Mouse (Mus musculus) intestine, embryonic 16.5 days (tissue): ENCODE data around the gene Htr1f. TPM values are rescaled to one million over a fixed set of nuclear protein-coding genes. Genes with fewer than 3 reads are reported as not detected.

ENCODE experiments used
- ATAC-seq: fragments of 200-750 bp; cut with Nextera tagmentation; 2 replicates; pipeline ENCODE4 v1.8.0; 2017; ENCODE audit warnings: moderate TSS enrichment, moderate library complexity
- H3K27ac ChIP-seq: fragments of 300-500 bp; sonication (generic); 2 replicates; pipeline ENCODE4 v1.5.1; 2014; ENCODE audit warnings: mild to moderate bottlenecking, low read length
- H3K27me3 ChIP-seq: fragments of 300-500 bp; sonication (generic); replicated peaks from 2 replicates; pipeline ENCODE4 v1.6.1; 2014; ENCODE audit warnings: low read length, control low read depth, mixed read lengths; ENCODE audit not compliant: control insufficient read depth, insufficient read depth
- H3K36me3 ChIP-seq: fragments of 300-500 bp; sonication (generic); 2 replicates; pipeline ENCODE4 v1.6.1; 2014; ENCODE audit warnings: low read length, control low read depth; ENCODE audit not compliant: control insufficient read depth, insufficient read depth
- H3K4me1 ChIP-seq: fragments of 300-500 bp; sonication (generic); 2 replicates; pipeline ENCODE4 v1.6.1; 2014; ENCODE audit warnings: low read length, control low read depth, mixed read lengths; ENCODE audit not compliant: control insufficient read depth, insufficient read depth
- H3K4me2 ChIP-seq: fragments of 300-500 bp; sonication (generic); 2 replicates; pipeline ENCODE4 v1.6.1; 2014; ENCODE audit warnings: low read depth, low read length, control low read depth
- H3K4me3 ChIP-seq: fragments of 300-500 bp; sonication (generic); 2 replicates; pipeline ENCODE4 v1.5.1; 2014; ENCODE audit warnings: mild to moderate bottlenecking, low read length
- H3K9ac ChIP-seq: fragments of 300-500 bp; sonication (generic); 2 replicates; pipeline ENCODE4 v1.6.1; 2014; ENCODE audit warnings: low read depth, low read length
- H3K9me3 ChIP-seq: fragments of 300-500 bp; sonication (generic); 2 replicates; pipeline ENCODE4 v1.6.1; 2016; ENCODE audit warnings: low read length, control low read depth; ENCODE audit not compliant: control insufficient read depth
- WGBS: fragments of 180-500 bp; shearing (Covaris S2); extraction: QIAGEN DNeasy Blood & Tissue Kit; methylation state at CpG from one replicate; pipeline ENCODE4 v1.1.7; 2014; 5-methylcytosine and 5-hydroxymethylcytosine counted together
- polyA plus RNA-seq: library from polyadenylated mRNA; unstranded; fragments of >200 nt; fragmentation: Nextera tagmentation; extraction: Ambion mirVana; gene quantifications from 2 replicates; pipeline ENCODE4 v1.2.1, GENCODE M21; 2015

The Htr1f gene
- polyA plus RNA-seq, 1 experiment from 2014 or later, result not detected

DNA sequence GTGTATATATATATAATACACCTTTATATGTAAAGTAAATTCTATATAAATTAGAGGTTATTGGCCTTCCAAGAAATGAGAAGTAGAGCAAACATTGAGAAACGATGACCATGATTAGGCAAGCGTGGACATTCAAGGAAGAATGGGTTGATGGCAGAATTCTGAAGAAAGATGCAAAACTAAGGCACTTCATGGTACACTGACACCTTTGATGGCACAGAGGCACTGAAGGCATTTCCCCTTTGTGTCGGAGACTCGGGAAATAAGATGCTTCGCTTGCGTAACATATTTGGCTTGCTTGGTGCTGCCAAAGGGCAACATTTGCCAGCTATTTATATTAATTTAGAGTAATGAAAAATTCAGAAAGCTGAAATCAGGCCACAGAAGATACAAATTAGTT is 118.1 kb downstream of the Htr1f start:
- 87% methylated on average over 6 of the region's 6 CpGs for WGBS
- no peak overlapping the region for H3K9ac ChIP-seq
- ATAC-seq, result no peak
- H3K4me3 ChIP-seq, result no peak overlapping the region
- H3K36me3 ChIP-seq, result no peaks in the 10 kb centered on the region
- no peak overlapping the region for H3K4me2 ChIP-seq
- no peaks in the 10 kb centered on the region for H3K27me3 ChIP-seq
- H3K4me1 ChIP-seq, result no peaks in the 10 kb centered on the region
- H3K27ac ChIP-seq, result no peak overlapping the region
- no peaks in the 10 kb centered on the region for H3K9me3 ChIP-seq

DNA sequence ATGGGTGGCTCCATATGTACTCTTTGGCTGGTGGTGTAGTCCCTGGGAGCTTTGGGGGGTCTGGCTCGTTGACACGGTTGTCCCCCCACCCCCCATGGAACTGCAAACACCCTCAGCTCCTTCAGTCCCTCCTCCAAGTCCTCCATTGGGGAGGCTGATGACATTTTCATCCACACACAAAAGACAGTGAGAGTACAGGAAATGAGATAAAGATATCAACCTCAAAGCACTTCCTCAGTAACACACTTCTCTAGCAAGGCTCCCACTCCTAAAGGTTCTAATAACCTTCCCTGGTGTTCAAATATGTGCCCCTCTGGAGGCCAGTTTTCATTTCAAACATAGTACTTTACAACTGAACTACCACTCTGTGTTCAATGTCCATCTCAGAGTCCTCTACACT is 118.6 kb downstream of the Htr1f start:
- no peak for ATAC-seq
- H3K27ac ChIP-seq, result no peak overlapping the region
- H3K4me1 ChIP-seq, result no peaks in the 10 kb centered on the region
- H3K9me3 ChIP-seq, result no peaks in the 10 kb centered on the region
- no peaks in the 10 kb centered on the region for H3K36me3 ChIP-seq
- H3K27me3 ChIP-seq, result no peaks in the 10 kb centered on the region
- H3K4me3 ChIP-seq, result no peak overlapping the region
- no peak overlapping the region for H3K4me2 ChIP-seq
- 61% methylated on average over 2 of the region's 2 CpGs for WGBS
- H3K9ac ChIP-seq, result no peak overlapping the region

DNA sequence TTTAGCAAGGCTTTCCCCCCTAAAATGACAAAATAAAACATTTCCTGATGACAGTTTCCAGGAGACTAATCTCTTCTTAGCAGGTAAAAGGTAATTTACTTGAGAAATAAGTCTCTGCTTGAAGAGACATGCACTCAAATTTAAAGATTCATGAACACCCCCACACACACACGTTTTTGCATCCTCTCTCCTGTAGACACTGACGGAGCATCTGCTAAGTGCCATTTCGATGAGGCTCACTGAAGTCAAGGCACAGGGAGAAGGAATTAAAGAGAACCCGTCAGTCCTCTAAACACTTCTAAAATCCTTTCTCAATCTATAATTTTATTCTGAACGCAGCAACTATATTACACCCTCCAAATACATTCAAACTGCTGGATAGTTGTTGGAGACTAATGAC is 131.0 kb downstream of the Htr1f start:
- no peak overlapping the region for H3K4me2 ChIP-seq
- H3K9ac ChIP-seq, result no peak overlapping the region
- ATAC-seq, result no peak
- H3K9me3 ChIP-seq, result no peaks in the 10 kb centered on the region
- H3K27ac ChIP-seq, result no peak overlapping the region
- WGBS, result 82% methylated on average over 5 of the region's 5 CpGs
- no peaks in the 10 kb centered on the region for H3K4me1 ChIP-seq
- H3K4me3 ChIP-seq, result no peak overlapping the region
- H3K36me3 ChIP-seq, result no peaks in the 10 kb centered on the region
- H3K27me3 ChIP-seq, result no peaks in the 10 kb centered on the region

DNA sequence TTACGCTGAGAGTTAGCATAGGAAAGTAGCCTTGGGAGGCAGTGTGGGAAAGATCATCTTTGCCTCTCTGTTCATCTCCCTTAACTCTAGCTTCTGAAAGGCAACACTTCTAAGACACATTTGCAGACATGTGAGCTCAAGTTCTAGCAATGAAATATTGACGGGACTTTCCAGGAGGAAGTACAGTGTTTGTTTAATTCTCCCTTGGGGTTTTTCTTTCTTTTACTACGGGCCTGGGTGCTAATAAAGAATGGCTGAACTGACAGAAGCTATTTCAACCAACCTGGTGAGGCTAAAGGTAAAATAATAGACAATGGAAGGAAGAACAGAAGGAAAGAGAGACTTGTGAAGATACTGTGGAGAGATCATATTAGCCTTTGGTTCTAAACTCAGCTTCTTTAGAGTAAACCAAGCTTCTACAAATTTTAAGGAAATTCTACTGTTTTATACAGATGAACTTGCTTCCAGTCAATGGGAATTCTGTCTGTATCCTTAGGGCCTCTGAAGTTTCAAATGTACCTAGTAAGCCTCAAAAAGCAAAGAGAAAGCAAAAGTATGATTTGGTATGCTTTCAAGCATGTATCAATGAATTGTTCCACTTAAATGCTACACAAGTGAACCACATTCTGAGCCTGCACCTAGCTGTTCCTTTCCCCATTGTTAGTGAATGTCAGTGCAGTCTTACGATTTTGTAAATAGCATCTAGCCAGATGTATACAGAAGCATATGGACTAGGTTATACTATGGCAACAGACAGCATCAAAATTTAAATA is 131.9 kb downstream of the Htr1f start:
- Histone ChIP-seq H3K4me2 (no peak overlapping the region), H3K9me3 (no peaks in the 10 kb centered on the region), H3K4me3 (no peak overlapping the region), H3K36me3 (no peaks in the 10 kb centered on the region), H3K4me1 (no peaks in the 10 kb centered on the region), H3K27me3 (no peaks in the 10 kb centered on the region), H3K27ac (no peak overlapping the region), H3K9ac (no peak overlapping the region)
- no peak for ATAC-seq
- 62% methylated on average over 4 of the region's 4 CpGs for WGBS

DNA sequence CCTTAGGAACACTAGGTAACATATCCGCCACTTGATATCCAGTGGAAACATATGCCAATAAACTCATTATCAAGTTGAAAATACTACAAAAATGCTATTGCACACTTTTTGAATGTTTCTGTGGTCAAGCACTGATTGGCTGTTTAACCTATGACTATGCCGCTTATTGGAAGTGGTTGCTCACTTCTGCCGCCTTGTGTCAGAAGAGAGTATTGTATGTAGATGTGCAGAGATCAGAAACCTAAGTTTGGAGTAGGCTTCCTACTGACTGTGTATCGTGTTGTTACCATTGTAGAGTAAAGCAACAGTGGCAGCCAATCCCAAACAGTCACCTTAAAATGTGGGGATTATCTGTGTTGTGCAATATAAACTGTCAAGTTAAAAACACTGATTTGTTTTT is 144.0 kb downstream of the Htr1f start:
- 89% methylated on average over 4 of the region's 4 CpGs for WGBS

DNA sequence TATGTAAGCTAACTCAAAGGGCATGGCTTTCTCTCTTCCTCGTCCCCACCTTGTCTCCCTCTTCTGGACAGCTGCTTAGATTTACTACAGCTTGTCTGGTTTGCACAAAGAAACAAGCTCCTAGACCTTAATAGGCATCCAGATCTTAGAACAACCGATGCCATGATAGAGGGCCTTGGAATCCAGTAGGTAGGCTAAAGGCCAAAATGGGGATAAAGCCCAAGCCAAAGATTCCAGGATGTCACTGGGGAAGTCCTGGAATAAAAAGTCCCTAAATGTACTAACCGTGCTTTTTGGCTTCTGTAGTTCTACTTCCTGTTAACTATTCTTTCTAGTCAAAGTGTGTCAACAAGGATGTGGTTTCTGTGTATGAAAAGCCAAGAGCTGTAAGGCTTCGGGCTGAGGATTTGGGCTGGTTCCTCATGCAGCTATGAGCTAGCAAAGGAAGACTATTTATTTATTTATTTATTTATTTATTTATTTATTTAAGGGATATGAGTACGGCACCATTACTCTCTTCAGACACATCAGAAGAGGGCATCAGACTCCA is 163.9 kb downstream of the Htr1f start:
- H3K4me2 ChIP-seq, result no peak overlapping the region
- H3K4me1 ChIP-seq, result no peaks in the 10 kb centered on the region
- H3K4me3 ChIP-seq, result no peak overlapping the region
- WGBS, result 79% methylated on average over 5 of the region's 5 CpGs
- no peaks in the 10 kb centered on the region for H3K27me3 ChIP-seq
- no peak overlapping the region for H3K9ac ChIP-seq
- no peaks in the 10 kb centered on the region for H3K9me3 ChIP-seq
- ATAC-seq, result no peak
- no peaks in the 10 kb centered on the region for H3K36me3 ChIP-seq
- H3K27ac ChIP-seq, result no peak overlapping the region

More for the DNA sequence above, 144.0 kb downstream of the Htr1f start:
- Histone ChIP-seq H3K4me2 (no peak overlapping the region), H3K27me3 (no peaks in the 10 kb centered on the region), H3K36me3 (no peaks in the 10 kb centered on the region), H3K9ac (no peak overlapping the region), H3K9me3 (no peaks in the 10 kb centered on the region), H3K4me3 (no peak overlapping the region), H3K27ac (no peak overlapping the region), H3K4me1 (no peaks in the 10 kb centered on the region)
- no peak for ATAC-seq

DNA sequence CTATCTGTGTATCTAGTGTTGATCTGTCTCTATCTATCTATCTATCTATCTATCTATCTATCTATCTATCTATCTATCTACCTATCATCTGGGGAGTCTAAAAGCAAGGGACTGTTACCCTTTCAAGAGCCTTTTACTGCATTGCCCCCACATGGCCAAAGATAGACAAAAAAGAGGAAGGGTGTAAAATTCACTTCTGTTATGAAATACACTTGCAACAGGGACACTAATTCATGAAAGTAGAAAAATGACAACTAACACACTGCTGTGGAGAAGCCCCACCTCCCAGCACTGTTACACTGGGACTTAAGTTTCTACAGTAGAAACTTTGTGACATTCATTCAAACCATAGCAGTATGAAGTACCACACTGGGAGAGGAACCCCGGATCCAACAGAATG is 170.9 kb downstream of the Htr1f start:
- no peaks in the 10 kb centered on the region for H3K4me1 ChIP-seq
- 93% methylated on average over 1 of the region's 1 CpGs for WGBS
- H3K27me3 ChIP-seq, result no peaks in the 10 kb centered on the region
- no peak for ATAC-seq
- no peak overlapping the region for H3K9ac ChIP-seq
- H3K4me2 ChIP-seq, result no peak overlapping the region
- H3K36me3 ChIP-seq, result no peaks in the 10 kb centered on the region
- no peak overlapping the region for H3K27ac ChIP-seq
- no peak overlapping the region for H3K4me3 ChIP-seq
- H3K9me3 ChIP-seq, result no peaks in the 10 kb centered on the region

DNA sequence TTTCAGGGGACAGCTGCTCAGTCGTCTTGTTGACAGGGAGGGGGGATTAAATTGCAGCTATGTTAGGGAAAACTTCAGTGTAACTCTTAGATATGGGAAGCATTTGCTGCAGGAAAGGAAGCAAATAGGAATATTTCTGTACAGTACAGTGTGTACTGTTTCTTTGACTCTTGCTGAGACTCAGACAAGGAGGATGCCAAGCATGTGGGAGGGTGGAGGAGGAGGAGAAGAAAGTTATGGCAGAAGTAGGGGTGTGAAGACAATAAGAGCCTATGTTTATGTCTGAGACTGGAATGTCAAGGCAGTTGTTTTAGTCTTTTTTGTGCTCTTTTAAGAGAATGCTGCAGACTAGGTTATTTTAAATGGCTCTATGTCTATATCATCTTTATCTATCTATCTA is 171.6 kb downstream of the Htr1f start:
- H3K4me1 ChIP-seq, result no peaks in the 10 kb centered on the region
- H3K27me3 ChIP-seq, result no peaks in the 10 kb centered on the region
- H3K4me2 ChIP-seq, result no peak overlapping the region
- no peaks in the 10 kb centered on the region for H3K36me3 ChIP-seq
- no peak overlapping the region for H3K4me3 ChIP-seq
- H3K9me3 ChIP-seq, result no peaks in the 10 kb centered on the region
- ATAC-seq, result no peak
- 74% methylated on average over 1 of the region's 1 CpGs for WGBS
- H3K27ac ChIP-seq, result no peak overlapping the region
- H3K9ac ChIP-seq, result no peak overlapping the region

DNA sequence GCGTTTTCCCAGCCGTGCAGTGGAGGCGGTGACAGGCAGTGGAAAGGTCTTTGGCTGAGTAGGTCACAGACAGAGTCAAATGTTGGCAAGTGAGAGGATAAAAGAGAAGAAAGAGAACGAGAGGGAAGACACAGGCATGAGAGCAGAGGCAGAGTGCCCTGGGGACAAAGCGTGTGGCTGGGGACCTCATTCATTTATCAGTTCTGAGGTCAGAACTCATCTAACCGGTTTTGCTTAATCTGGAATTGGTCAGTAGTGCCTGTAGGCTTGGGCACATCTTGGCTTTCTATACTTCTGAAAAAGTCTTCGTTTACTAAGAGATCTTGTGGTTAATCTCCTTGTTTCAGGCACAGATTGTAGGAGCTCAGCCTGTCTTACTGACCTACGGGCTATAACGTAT is 182.2 kb downstream of the Htr1f start:
- H3K4me2 ChIP-seq, result no peak overlapping the region
- ATAC-seq, result 0 out of 2 replicates have a peak, but pooled peaks have one; percentile 44
- no peak overlapping the region for H3K27ac ChIP-seq
- 37% methylated on average over 9 of the region's 9 CpGs for WGBS
- H3K4me1 ChIP-seq, result no peaks in the 10 kb centered on the region
- H3K27me3 ChIP-seq, result no peaks in the 10 kb centered on the region
- no peaks in the 10 kb centered on the region for H3K36me3 ChIP-seq
- no peak overlapping the region for H3K4me3 ChIP-seq
- no peaks in the 10 kb centered on the region for H3K9me3 ChIP-seq
- no peak overlapping the region for H3K9ac ChIP-seq

DNA sequence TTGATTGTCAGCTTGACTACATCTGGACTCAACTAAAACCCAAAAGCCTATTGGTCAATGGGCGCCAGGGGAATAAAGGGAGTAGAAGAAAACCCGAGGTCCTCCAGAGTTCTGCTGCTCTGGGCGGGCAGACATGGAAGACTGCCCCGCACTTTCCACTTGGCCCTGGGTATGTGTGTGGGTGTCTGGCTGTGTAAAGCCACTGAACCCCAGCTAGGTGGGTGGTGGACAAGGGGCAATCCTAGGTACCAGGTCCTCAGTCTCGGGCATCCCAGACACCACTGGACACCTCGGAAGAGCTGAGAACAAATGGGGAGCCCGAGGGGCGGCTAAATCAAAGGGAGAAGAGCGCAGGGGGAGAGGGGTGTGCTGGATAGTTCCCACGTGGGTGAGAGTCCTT is 196.9 kb downstream of the Htr1f start:
- Histone ChIP-seq H3K9ac (no peak overlapping the region), H3K27me3 (no peaks in the 10 kb centered on the region), H3K27ac (no peak overlapping the region), H3K9me3 (no peaks in the 10 kb centered on the region), H3K4me2 (no peak overlapping the region), H3K36me3 (no peaks in the 10 kb centered on the region), H3K4me3 (no peak overlapping the region), H3K4me1 (no peaks in the 10 kb centered on the region)
- no peak for ATAC-seq
- WGBS, result 78% methylated on average over 10 of the region's 10 CpGs
